Mouse (Mus musculus): Measurements from ENCODE around the gene Wdr46.

DNA sequence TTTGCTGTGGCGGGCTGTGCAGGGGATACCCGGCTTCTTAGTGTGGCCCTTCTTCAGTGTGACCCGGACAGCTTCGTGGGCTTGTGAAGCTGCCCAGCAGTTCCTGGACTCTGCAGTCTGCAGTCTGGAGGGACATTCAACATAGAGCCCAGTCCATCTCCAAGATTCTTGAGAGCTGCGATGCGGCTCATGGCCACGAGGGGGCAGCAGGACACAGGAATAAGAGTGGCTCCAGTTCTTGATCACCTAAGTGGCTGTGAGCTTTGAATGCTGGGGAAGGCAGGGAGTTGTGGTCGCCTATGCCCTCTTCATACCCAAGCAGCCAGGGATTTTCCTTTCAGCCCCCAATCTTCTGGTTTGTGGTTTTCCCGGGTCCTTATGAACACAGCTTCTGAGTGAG lies 28.0 kb downstream of the Wdr46 start:
- peak; percentile 60 to 68 for TF ChIP-seq CTCF (conservative IDR thresholded peaks at IDR 0.05 in 1 of 2, IDR thresholded peaks at IDR 0.05 in 1 of 2; ENCODE audit: low read depth in 2 of 2, low read length in 2 of 2)
- TF ChIP-seq ELF1 (IDR thresholded peaks at IDR 0.05; ENCODE audit: low read depth, low read length): 0 out of 2 replicates have a peak, but pooled peaks have one; percentile 9
- no peak for TF ChIP-seq EP300 (IDR thresholded peaks at IDR 0.05; ENCODE audit: low read length)
- no peak for TF ChIP-seq POLR2A (IDR thresholded peaks at IDR 0.05; ENCODE audit: low read depth, low read length)
- TF ChIP-seq ZNF384 (IDR thresholded peaks at IDR 0.05; ENCODE audit: low read depth, low read length): no peak
- no peak for TF ChIP-seq MEF2A (IDR thresholded peaks at IDR 0.05; ENCODE audit: borderline replicate concordance, low read depth, low read length)
- TF ChIP-seq POLR2AphosphoS2 (IDR thresholded peaks at IDR 0.05; ENCODE audit: low read depth, low read length): no peak
- TF ChIP-seq TBP (conservative IDR thresholded peaks at IDR 0.05; ENCODE audit: low read depth, low read length): no peak
- no peak for TF ChIP-seq TCF12 (IDR thresholded peaks at IDR 0.05; ENCODE audit: low read depth, low read length)
- no peak for TF ChIP-seq IRF4 (IDR thresholded peaks at IDR 0.05; ENCODE audit: low read depth, low read length)
- TF ChIP-seq MAFK (IDR thresholded peaks at IDR 0.05; ENCODE audit: insufficient replicate concordance, low read length): no peak
